Mouse (Mus musculus): ENCODE measurements around the gene Chst11. TPM values are rescaled to one million over a fixed set of nuclear protein-coding genes. Genes with fewer than 3 reads are reported as not detected.

Chst11 gene
- total RNA-seq, 2 experiments from 2014 or later = 53.7 to 54.5 TPM

DNA sequence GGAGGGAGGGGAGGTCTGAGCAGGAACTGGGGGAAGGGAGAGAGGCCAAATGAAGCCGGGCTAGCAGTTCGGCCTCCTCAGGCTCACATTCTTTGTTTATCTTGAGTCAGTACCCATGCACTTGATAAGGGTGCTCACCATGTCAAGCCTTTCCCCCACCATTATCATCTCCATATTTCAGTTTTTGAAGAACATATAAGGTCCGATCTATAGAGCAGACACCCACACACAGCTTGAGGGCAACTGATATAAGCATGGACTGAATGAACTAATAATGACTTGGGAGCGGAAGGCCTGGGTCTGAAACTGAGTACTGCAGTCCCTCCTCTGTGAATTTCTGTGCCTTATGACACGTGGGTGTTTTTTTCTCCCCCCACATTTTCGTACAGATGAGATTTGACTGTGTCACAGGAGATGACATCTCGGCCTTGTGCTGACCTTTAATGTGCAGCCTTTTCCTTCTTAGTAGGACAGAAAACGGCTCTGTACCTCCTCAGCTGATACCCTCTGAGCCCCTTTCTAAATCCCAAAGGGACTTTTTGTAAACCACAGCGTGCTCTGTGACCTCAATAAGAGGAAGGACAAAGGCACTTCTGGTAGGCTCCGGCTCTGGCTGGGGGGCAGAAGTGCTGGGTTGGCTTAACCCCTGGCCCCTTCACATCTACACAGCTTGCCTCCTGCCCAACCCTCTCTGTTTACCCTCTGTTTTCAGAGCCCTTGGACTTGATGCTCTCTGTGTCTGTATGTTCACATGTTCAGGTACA, 6.6 kb downstream of the Chst11 start:
- DNase-seq = no peak

DNA sequence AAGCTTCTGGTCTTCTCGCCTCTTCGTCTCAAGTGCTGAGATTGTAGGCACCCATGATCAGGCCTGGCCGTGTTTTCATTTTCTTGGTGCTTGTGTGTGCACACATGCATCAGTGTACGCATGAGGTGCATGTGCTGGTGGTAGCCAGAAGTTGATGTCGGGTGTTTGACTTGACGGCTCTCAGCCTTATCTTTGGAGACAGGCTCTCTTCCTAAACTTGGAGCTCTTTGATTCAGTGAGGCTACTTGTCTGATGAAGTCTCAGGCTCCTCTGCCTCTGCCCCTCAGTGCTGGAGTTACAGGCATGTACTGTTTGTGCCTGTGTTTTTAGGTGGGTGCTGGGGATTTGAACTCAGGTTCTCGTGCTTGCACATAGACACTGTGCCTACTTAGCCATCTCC, 9.0 kb downstream of the Chst11 start:
- DNase-seq = no peak

DNA sequence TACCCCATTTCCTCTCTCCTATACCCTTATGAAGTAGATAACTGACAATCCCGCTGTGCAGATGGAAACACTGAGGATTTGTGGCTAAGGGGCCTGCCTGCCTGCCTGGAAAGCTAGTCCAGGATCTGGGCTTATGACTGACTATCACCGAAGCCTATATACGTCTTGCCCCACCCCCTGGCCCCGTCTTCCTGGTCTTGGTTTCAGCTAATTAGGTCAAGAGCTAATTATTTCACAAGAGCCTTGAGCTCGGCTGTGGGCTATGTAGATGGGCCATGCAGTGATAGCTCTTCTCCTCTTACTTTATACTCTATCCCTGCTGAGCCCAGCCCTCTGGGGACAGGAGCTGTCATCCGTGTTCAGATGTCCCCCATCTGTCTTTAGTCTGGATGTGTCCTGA, 12.2 kb downstream of the Chst11 start:
- no peak for DNase-seq

DNA sequence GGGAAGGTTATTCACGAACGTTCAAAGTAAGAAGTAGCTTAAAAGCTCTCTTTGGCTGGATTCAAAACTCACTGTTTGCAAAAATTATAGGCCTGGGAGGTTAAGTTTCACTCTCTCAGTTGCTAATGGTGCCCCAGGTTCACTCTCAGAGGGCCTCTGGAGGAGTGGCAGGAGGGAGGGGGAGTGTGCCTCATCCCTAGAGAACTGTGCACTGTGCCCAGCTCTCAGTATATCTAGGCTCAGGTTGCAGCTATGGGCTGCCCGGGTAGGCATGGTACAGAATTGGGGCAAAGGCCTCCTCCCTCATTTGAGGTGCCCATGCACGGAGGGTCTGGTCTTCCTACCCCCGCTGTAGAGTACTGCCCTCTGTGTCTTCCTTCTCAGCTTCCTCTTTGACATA, 14.9 kb downstream of the Chst11 start:
- DNase-seq = no peak

DNA sequence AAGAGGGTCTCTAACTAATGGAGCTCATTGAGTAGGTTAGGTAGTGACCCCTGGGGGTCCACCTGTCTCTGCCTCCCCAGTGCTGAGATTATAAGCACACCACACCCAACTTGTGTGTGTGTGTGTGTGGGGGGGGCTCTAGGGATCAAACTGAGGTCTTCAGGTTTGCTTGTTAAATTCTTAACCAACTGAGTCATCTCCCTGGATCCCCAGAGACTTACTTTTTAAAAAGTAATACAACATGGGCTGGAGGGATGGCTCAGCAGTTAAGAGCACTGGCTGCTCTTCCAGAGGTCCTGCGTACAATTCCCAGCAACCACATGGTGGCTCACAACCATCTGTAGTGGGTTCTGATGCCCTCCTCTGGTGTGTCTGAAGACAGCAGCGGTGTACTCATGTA, 15.4 kb downstream of the Chst11 start:
- DNase-seq = no peak

DNA sequence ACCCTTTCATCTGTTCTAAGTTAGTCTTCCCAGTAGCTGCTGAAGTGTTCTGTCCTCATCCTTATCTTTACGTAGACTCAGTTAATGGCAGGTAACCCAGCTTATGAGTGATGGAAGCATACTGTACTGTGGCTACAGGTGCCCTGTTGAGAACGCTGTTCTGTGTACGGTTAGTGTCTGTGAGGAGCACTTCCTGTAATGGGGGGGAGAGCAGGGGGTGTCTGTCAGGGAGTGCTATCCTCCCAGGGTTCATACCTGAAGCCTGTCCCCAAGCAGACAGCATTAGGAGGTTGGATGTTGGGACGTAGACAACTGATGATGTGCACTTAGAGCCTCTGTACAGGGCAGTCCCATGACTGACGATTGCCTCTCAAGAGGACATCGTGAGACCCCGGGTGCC, 18.6 kb downstream of the Chst11 start:
- no peak for DNase-seq

DNA sequence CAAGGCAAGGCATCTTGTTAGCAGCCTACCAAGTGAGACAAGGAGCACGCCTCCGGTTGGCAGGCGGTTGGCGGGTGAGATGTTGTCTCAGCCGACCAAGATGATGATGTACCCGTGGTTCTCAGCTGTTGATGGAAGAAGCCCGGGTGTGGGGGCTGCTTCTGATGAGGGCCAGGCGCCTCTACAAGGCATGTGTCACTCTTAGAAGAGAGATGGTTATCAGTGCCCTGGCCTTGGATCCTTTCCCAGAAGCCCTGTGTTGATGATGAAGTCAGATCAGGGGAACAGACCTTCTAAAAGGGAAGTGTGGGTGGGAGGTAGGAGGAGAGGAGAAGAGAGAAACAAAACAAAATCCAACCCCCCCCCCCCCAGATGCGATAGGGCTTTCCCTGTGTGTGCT, 19.1 kb downstream of the Chst11 start:
- peak; percentile 70 to 75 for DNase-seq

DNA sequence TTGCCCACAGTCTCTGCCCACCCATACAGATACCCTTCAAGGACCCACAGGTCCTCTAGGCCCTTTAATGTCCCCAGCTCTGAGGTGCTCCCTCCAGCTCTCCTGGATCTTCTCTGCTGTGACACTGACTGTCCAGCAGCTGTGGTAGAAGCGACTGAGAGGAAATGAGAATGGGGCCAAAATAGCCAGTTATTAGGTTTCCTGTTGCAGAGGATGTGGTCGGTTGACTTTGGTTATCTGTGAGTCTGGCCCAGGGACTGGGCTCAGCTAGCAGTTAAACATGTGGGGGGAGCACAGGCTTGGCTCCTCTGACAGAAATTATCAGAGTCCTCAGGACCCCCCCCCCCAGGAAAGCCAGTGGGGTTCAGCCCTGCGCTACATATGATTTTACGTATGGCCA, 19.7 kb downstream of the Chst11 start:
- DNase-seq = no peak

DNA sequence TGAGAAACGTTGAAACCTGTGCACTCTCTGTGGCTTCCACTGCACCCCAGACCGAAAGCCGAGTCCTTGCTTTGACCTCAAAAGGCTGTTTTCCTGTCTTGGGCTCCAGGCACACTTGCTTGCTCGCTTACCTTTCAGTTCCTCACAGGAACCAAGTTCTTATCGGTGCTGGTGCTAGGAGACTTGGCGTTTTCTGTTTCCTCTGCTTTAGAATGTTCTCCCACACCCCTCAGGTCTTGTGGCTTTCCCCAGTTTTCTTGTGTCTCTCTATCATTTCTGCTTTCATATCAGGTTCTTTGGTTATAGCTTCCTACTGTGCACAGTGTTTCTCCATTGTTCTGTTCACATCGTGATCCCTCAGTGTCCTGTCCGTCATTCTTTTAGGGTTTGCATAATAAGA, 21.0 kb downstream of the Chst11 start:
- DNase-seq = no peak

DNA sequence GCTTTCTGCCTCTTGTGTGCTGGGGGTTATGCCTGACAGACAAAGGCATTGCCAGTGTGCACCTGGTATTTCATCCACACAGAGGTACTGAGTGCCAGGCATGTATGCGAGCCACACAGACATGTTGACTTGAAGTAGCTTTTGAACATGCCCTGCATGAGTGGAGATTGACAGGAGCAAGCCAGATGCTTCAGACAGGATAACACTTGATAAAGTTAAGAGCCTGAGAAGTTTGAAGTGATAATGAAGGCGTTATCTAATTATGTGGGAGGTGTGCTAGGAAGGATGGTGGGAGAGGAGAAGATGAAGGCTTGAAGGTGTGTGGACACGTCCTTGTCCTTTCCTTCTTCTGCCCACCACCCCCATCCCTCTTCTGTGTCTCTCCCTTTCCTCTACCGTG, 28.7 kb downstream of the Chst11 start:
- DNase-seq = no peak

DNA sequence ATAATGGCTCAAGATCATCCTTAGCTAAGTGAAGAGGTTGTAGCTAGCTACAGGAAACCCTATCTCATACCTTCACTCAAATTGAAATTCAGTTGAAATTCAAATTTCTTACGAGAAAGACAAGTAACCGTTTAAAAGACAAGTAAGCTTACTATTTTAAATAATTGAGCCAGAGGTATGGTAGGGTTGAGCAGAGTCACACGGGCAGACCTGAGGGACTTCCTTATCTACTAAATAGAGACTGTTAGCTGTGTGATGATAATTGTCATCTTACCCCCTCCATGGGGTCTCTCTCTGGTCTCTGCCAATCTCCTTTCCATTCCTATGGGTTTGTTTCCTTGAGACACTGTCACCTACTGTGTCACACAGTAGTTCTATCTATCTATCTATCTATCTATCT, 30.6 kb downstream of the Chst11 start:
- no peak for DNase-seq

DNA sequence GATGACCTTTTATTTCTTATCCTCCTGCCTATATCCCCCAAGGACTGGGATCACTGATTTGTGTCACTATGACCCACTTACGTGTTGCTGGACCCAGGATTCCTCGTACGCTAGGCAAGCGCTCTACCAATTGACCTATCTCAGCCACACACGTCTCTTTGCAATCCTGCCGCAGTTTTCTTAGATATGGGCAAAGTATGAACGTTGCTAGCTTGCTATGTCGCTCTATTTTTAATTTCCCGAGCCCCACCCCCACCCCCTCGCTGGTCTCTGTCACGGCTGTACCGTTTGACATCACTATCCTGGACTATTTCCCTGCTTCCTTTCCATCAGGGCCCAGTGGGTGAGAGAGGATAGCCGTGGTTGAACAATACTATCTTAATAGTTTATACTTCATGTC, 31.5 kb downstream of the Chst11 start:
- DNase-seq = no peak

DNA sequence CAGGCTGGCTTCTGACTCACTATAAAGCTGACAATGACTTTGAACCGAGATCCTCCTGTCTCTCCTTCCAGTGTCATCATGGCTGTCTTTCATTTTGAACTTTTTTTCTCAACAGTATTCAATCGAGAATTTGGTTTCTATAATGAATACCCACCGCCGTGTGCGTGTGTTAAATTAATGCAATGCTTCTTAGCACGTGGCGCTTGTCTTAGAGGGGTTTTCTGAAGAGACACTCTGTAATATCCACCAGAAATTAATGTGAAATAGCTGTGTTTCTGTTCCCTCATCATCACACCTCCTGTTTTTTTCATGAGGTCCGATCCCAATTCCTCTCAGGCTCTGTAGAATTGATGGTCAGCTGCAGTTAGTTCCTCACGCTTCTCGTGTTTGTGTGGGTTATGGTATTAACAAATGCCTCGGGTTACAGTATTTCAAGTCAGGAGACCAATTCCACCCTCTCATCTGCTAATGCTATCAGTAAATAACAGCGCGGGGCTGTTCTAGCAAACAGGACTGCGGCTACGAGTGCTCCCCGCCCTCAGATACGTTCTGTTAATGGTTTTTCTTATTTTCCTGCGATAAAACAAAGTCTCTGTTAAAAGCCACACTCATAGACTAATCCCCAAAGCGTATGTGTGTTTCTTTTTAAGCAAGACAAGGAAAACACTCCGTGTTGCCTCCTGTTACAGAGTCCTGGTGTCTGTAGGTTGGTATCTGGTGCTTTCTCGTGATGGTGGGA, 32.6 kb downstream of the Chst11 start:
- no peak for DNase-seq

DNA sequence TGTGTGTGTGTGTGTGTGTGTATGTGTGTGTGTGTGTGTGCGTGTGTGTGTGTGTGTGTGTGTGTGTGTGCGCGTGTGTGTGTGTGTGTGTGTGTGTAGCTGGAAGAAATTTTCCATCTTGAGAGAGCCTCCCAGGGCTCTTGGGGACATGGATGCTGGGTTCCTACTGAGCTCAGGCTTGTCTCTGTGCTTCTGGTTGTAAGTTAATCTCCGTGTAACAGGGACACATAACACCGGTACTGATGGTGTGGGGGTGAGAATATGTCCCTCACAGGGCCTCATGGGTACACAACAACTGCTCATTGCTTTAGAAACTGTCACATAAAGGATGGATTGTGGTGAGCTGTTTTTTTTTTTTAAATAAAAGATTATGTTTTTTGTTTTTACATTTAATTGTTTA, 33.2 kb downstream of the Chst11 start:
- DNase-seq = no peak

DNA sequence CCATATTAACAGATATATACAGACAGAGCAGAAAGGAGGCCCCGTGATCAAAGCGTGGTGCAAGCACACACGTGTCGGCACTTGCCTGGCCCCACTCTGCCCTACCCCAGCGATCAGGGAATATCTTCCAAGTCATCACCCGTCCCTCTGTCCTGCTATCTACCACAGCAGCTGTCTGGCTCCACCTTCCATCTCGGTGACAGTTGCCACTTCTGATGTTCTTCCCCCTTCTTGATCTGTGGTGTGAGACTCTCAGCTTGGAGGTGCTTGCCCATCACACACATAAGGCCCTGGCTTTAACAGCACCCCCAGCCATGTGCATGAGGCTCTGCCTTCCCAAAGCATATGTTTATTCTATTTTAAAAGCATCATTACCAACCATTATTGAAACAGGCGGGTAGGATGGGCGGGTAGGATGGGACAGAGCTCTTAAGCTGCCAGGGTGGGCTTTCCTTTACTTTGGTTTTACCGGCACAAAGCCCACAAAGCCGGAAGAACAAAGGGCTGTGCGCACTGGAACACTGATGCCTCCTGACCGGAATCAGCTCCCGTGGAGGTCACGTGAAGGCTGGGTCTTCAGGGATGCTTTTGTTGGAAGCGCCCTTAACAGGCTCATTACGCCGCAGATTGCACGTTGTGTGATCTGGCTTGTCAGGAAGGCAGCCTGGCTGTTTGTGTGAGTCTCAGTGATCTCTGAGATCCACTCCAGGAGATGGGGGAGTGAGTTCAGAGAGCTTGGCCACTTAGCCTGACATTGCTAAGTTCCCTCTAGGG, 34.4 kb downstream of the Chst11 start:
- DNase-seq = no peak

DNA sequence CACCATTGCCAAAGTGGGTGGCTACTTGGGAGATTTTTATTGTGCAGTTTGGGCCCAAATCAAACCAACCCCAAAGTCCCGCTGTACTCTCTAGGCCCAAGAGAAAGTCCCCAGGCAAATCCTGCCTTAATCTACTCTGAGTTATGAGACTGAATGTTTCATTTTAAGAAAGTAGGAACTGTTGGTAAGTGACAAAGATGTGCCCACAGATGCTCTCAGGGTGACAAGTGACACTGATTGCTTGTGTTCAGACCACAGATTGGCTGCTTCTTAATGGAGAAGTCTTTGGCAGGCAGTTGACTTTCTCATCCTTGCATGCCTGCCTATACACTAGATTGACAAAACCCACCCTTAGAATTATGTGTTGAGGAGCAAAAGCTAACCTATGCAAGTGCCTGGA, 37.3 kb downstream of the Chst11 start:
- no peak for DNase-seq

DNA sequence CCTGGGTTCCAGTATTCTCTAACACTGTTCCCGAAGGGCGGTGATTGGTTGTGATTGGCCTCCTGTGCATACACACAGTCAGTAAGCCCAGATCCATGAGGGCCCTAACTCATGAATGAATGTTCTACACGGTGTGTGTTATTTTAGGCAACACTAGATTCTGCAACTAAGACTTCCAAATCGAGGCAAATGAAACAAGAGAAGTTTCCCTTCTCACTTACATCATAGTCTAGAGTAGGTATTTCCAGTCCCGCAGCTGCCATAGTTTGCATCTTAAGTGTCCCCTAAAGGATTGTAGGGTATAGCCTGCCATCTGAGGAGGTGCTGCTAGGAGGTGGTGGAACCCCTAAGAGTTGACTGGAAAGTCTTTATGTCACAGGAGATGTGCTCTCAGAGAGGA, 40.9 kb downstream of the Chst11 start:
- no peak for DNase-seq

DNA sequence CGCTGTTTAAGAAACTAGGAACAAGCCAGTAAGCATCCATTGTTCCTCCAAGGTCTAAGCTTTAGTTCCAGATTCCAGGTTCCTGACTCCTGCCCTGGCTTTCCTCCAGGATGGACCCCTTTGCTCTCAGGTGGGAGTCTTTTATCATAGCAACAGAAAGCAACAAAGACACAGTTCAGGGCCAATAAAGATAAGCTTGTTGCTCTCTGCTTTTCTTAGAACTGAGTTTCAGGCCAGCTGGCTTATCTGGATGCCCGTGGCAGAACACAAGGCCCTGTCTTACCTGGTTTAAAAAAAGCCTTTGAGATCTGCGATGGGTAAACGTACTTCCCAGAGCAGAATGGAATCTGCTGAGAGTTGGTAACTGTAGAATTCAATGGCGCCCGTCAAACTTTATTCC, 42.4 kb downstream of the Chst11 start:
- DNase-seq = no peak

DNA sequence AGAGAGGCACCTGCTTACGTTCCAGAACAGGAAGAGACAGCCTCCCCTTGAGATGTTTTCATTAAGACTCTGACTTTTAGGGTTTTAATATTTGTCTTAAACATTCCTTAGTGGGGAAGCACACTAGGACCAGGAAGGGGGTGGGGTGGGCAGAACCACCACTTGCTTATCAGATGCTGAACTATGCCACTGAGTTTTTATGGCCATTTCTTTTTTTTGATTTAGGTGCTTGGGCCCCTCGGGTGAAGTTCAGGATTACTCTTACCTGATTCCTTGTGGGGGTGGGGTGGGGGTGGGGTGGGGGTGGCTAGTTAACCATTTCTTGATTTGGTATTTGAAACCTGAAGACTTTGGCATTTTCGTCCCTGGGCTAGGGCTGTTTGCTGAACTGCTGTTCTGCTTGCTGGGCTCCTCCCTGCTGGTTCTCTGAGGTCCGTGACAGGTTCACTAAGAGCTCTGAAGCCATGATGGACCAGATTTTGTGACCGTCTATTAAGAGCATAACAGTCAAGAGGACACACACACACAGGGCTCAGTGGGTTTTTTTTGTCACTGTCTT, 44.9 kb downstream of the Chst11 start:
- DNase-seq = no peak

DNA sequence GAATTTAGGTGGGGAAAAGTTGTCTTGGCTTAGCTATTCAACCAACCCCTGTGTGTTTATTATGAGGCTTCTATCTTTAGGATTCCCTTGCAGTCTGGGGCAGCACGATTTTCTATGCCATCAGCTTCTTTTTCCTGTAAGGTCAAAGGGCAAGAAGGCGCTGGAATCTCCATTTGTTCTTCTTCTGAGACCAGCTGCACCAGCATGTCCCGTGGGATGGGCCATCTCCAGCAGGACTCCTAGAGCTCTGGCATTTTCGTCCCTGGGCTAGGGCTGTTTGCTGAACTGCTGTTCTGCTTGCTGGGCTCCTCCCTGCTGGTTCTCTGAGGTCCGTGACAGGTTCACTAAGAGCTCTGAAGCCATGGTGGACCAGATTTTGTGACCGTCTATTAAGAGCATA, 45.6 kb downstream of the Chst11 start:
- no peak for DNase-seq

DNA sequence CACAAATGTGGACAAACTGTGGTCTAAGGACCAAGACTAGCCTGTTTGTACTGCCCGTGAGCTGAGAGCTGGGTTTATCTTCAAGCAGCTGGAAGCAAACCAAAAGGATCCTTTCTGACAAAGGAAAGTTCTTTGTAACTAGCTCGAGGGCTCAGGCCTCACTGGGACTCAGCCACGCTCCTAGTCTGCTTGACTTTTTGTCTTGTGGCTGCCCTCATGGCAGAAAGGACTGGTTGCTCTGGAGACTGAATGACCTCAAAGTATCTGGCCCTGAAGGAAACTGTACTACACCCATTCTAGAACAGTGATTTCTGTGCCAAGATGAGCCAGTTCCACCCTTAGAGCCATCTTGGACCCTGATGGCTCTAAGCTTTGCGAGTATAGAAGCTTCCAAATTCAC, 46.3 kb downstream of the Chst11 start:
- no peak for DNase-seq

DNA sequence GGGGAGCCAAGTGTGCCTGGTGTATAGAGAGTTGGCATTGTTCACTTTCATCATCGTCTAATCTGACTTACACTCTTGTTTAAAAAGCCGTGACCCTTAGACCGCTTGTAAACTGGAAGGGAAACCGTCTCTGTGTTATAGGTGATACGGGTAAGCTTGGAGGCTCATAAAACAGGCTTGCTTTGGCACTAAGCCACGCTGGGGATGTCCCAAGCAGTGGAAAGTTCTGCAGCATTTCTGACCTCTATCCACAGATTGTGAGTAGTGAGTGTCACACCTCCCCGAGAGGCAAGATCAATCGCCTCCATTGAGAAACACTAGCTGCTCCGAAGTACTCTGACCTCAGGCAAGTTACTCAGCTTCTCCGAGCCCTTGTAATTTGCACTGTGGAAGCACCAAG, 47.3 kb downstream of the Chst11 start:
- DNase-seq = no peak

DNA sequence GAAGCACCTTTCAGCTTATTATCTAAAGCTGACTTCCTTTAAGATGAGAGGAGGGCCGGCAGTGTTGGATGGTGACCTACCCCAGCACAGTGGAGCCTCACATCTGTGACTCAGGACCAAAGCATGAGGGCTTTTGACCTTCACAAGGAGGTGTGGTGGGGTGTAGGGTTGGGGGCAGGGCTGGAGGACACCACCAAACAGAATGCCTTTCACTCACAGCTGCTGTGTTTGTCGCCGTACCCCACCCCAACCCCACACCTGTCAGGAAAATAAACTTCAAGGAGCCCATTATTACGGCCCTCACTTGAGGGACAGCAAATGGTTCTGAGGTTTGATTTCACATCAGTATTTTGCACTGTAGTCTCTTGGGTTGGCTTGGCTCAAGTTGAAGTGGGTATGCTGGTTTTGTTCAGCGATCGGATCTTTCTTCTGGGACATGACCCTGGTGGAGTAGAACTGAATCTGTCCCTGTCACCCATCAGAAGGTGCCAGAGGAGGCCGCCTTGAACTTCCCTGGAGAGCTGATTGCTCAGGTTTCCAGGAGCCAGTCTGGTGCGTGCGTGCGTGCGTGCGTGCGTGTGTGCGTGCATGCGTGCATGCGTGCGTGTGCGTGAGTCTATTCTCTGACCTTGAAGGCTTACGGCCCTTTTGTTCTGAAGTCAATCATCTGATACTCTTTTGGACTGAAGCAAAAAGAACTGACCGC, 51.2 kb downstream of the Chst11 start:
- no peak for DNase-seq
